Mouse (Mus musculus) stomach, embryonic 15.5 days (tissue): ENCODE data around the gene Gpam. TPM values are rescaled to one million over a fixed set of nuclear protein-coding genes. Genes with fewer than 3 reads are reported as not detected.
"Not testable (repeated sequence)": the region's sequence is repeated elsewhere in the genome, so short reads cannot be mapped to it uniquely, and the experiment has no call there.

Experiments
- ATAC-seq: fragments of 200-750 bp; cut with Nextera tagmentation; 2 replicates; pipeline ENCODE4 v1.8.0; 2017; ENCODE audit warnings: low read depth, moderate number of reproducible peaks, moderate TSS enrichment; ENCODE audit not compliant: insufficient read depth, low FRiP score
- H3K27ac ChIP-seq: fragments of 300-500 bp; sonication (generic); 2 replicates; pipeline ENCODE4 v1.5.1; 2015; ENCODE audit warnings: mild to moderate bottlenecking, inconsistent platforms
- H3K27me3 ChIP-seq: fragments of 300-500 bp; sonication (generic); replicated peaks from 2 replicates; pipeline ENCODE4 v1.6.1; 2015; ENCODE audit warnings: inconsistent platforms
- H3K36me3 ChIP-seq: fragments of 300-500 bp; sonication (generic); 2 replicates; pipeline ENCODE4 v1.6.1; 2015; ENCODE audit warnings: inconsistent platforms
- H3K4me1 ChIP-seq: fragments of 300-500 bp; sonication (generic); 2 replicates; pipeline ENCODE4 v1.6.1; 2015; ENCODE audit warnings: inconsistent platforms
- H3K4me2 ChIP-seq: fragments of 300-500 bp; sonication (generic); 2 replicates; pipeline ENCODE4 v1.6.1; 2015; ENCODE audit warnings: mild to moderate bottlenecking, inconsistent platforms
- H3K4me3 ChIP-seq: fragments of 300-500 bp; sonication (generic); replicated peaks from 2 replicates; pipeline ENCODE4 v1.5.1; 2015; ENCODE audit warnings: inconsistent platforms
- H3K9ac ChIP-seq: fragments of 300-500 bp; sonication (generic); 2 replicates; pipeline ENCODE4 v1.6.1; 2015; ENCODE audit warnings: inconsistent platforms
- H3K9me3 ChIP-seq: fragments of 300-500 bp; sonication (generic); 2 replicates; pipeline ENCODE4 v1.6.1; 2016; ENCODE audit warnings: inconsistent platforms
- WGBS: fragments of 180-500 bp; shearing (Covaris S2); methylation state at CpG from one replicate; pipeline ENCODE4 v1.1.7; 2015; 5-methylcytosine and 5-hydroxymethylcytosine counted together
- polyA plus RNA-seq: library from polyadenylated mRNA; unstranded; fragments of >200 nt; fragmentation: Nextera tagmentation; extraction: Ambion mirVana; gene quantifications from 2 replicates; pipeline ENCODE4 v1.2.1, GENCODE M21; 2015

Gpam gene
- polyA plus RNA-seq, result 18.0 and 19.0 TPM in 2 replicates

DNA sequence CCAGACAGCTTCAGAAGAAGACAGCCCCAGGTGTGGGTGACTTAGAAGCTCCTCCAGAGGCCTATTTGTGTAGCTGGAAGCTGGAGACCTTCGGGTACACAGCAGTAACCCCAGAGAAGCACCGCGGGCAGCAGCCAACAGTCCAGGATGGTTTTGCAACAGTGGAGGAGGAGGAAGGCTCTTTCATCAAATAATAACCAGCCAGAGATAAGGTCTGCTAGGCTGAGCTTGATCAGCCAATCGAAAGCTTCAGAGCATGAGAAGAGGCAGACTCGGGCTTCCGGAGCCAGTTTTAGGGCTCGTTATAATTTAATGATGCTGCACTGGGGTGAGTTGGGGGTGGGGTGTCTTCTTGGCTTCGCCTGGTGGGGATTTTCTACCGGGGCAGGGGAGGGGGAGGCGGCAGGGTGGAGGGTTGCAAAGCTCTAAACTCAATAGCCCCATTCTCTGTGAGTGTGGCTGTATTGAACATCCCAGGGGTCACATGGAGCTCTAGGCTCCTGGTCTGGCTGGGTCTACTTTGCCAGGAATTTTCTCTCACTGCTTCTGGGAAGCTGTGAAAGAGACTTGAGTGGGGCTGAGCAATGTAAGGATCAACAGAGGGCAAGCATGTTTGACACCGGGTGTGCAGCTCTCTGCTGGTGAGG is at the start of gene Gpam:
Gene Gpam, minus strand, starts transcription at position 167 of the 647 bp plus-strand sequence.
- H3K4me1 ChIP-seq, result no peaks in the 10 kb centered on the region
- H3K9ac ChIP-seq, result no peak within 1 kb of the TSS
- no peak within 1 kb of the TSS for H3K27ac ChIP-seq
- H3K4me3 ChIP-seq, result no peak within 1 kb of the TSS
- no peak within 1 kb of the TSS for H3K4me2 ChIP-seq
- 73% methylated on average over 11 of the region's 11 CpGs for WGBS
- no peaks in the 10 kb centered on the region for H3K9me3 ChIP-seq
- H3K36me3 ChIP-seq, result no peaks in the 10 kb centered on the region
- ATAC-seq, result no peak; the same call in 1 of the 2 replicates
- H3K27me3 ChIP-seq, result no peaks in the 10 kb centered on the region

DNA sequence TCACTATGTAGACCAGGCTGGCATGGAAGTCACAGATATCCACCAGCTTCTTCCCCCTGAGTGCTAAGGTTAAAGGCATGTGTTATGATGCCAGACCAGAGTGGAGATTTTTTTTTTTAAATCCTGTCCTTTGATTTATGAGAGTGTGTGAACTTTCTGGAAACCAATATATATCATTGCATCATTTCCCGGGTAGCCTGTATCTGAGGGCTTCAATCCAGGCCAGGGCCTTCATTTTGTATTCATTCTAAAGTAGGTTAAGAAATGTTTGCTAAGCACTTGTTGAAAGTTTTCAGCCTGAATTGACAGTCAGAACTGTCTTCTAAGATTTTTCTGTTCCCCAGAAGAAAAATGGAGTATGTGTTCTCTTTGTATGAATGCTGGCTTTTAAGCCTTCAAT is 44.5 kb upstream of the Gpam start:
- Histone ChIP-seq H3K9me3 (no peaks in the 10 kb centered on the region), H3K4me1 (no peaks in the 10 kb centered on the region), H3K4me2 (no peak overlapping the region), H3K27me3 (no peaks in the 10 kb centered on the region), H3K36me3 (no peaks in the 10 kb centered on the region), H3K4me3 (no peak overlapping the region), H3K27ac (no peak overlapping the region), H3K9ac (no peak overlapping the region)
- ATAC-seq, result no peak
- WGBS, result 48% methylated on average over 1 of the region's 1 CpGs

DNA sequence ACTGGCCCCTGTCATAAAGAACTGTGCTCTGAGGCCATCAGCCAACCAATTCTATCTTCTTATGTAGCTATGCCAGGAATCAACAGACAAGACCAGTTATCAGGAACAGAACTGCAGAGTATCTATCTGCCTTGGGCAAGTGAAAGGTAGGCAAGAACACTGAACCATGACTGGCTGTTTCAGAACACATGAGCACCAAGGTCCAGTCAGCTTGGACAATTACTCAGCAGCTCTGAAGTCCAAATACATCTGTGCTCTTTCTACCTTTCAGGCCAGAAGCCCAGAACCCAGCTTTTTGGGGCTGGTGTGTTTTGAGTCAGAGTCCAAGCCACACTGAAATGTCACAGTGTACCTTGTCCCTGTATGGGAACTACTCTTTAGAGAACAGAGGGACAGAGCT is 43.4 kb upstream of the Gpam start:
- H3K36me3 ChIP-seq, result no peaks in the 10 kb centered on the region
- no peak overlapping the region for H3K4me2 ChIP-seq
- no peaks in the 10 kb centered on the region for H3K27me3 ChIP-seq
- H3K4me3 ChIP-seq, result no peak overlapping the region
- H3K9ac ChIP-seq, result no peak overlapping the region
- H3K27ac ChIP-seq, result no peak overlapping the region
- no peaks in the 10 kb centered on the region for H3K9me3 ChIP-seq
- H3K4me1 ChIP-seq, result no peaks in the 10 kb centered on the region
- no peak for ATAC-seq

GRCm38 (mm10) chr19:55169236-55169729 is 42.2 kb upstream of the Gpam start:
- H3K9me3 ChIP-seq, H3K4me3 ChIP-seq, H3K36me3 ChIP-seq, ATAC-seq, H3K9ac ChIP-seq, H3K4me1 ChIP-seq, H3K27me3 ChIP-seq, H3K4me2 ChIP-seq, H3K27ac ChIP-seq: not testable (repeated sequence)
- 88% methylated on average over 8 of the region's 8 CpGs for WGBS

DNA sequence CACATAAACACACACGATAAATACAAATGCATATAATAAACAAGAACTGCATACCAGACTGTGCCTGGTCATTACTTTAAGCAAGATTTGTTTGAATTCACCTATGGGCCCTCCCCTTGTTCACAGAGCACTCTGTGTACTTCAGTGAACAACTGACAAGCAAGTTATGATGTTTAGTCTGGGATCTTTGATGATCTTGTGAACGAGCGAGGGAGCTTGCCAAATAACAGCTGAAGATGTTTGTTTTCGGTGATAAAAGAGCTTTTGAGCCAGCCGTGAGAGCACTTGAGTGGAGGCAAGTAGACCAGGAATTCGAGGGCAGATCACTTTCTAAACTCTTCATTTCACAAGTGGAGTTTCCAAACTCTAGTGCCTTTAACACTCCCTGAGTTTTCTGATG is 41.3 kb upstream of the Gpam start:
- no peak for ATAC-seq
- H3K9me3 ChIP-seq, result no peaks in the 10 kb centered on the region
- 36% methylated on average over 6 of the region's 6 CpGs for WGBS
- no peaks in the 10 kb centered on the region for H3K36me3 ChIP-seq
- no peak overlapping the region for H3K9ac ChIP-seq
- no peaks in the 10 kb centered on the region for H3K4me1 ChIP-seq
- no peaks in the 10 kb centered on the region for H3K27me3 ChIP-seq
- H3K4me3 ChIP-seq, result no peak overlapping the region
- no peak overlapping the region for H3K4me2 ChIP-seq
- no peak overlapping the region for H3K27ac ChIP-seq

GRCm38 (mm10) chr19:55167741-55168140 is 40.7 kb upstream of the Gpam start:
- ATAC-seq, result no peak
- Histone ChIP-seq H3K27me3 (no peaks in the 10 kb centered on the region), H3K4me2 (no peak overlapping the region)

GRCm38 (mm10) chr19:55166741-55167140 is 39.7 kb upstream of the Gpam start:
- Histone ChIP-seq H3K9me3 (no peaks in the 10 kb centered on the region), H3K27me3 (no peaks in the 10 kb centered on the region), H3K4me2 (no peak overlapping the region), H3K4me3 (no peak overlapping the region), H3K4me1 (no peaks in the 10 kb centered on the region), H3K9ac (no peak overlapping the region), H3K36me3 (no peaks in the 10 kb centered on the region), H3K27ac (no peak overlapping the region)
- 81% methylated on average over 2 of the region's 2 CpGs for WGBS
- ATAC-seq, result no peak

More at GRCm38 (mm10) chr19:55167741-55168140, 40.7 kb upstream of the Gpam start:
- H3K4me1 ChIP-seq, result no peaks in the 10 kb centered on the region
- no peaks in the 10 kb centered on the region for H3K9me3 ChIP-seq
- H3K36me3 ChIP-seq, result no peaks in the 10 kb centered on the region
- H3K27ac ChIP-seq, result no peak overlapping the region
- WGBS, result 47% methylated on average over 2 of the region's 2 CpGs
- no peak overlapping the region for H3K9ac ChIP-seq
- H3K4me3 ChIP-seq, result no peak overlapping the region

- WGBS, result 82% methylated on average over 4 of the region's 4 CpGs
- Histone ChIP-seq H3K36me3 (no peaks in the 10 kb centered on the region), H3K4me2 (no peak overlapping the region), H3K9me3 (no peaks in the 10 kb centered on the region), H3K4me3 (no peak overlapping the region), H3K9ac (no peak overlapping the region), H3K27ac (no peak overlapping the region), H3K27me3 (no peaks in the 10 kb centered on the region), H3K4me1 (no peaks in the 10 kb centered on the region)
- ATAC-seq, result no peak
Observed at GRCm38 (mm10) chr19:55165954-55166353, 38.9 kb upstream of the Gpam start.

DNA sequence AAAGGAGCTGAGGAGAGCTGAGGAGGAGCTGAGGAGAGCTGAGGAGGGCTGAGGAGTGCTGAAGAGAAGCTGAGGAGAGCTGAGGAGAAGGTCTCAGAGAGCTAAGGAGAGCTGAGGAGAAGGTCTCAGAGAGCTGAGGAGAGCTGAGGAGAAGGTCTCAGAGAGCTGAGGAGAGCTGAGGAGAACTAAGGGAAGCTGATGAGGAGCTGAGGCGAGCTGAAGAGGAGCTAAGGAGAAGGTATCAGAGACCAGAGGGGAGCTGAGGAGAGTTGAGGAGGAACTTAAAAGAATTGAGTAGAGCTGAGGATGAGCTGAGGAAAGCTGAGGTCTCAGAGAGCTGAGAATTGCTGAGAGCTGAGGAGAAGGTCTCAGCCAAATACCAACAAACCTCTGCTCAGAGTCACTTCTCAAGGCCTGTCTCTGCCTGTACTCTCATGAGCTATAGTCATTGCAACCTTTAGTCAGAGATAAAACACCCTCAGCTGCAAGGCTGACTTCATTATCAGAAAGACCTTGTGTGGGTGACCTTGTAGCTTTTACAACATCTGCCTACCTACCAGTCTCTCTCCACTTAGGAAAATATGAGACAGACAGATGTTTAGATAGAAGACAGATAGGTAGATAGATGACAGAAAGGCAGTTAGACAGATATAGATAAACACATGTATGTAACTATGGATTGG is 38.3 kb upstream of the Gpam start:
- Histone ChIP-seq H3K4me2 (no peak overlapping the region), H3K9me3 (no peaks in the 10 kb centered on the region), H3K27me3 (no peaks in the 10 kb centered on the region), H3K36me3 (no peaks in the 10 kb centered on the region), H3K4me1 (no peaks in the 10 kb centered on the region), H3K27ac (no peak overlapping the region), H3K4me3 (no peak overlapping the region), H3K9ac (no peak overlapping the region)
- ATAC-seq, result no peak
- WGBS, result 86% methylated on average over 1 of the region's 1 CpGs

- no peaks in the 10 kb centered on the region for H3K4me1 ChIP-seq
- no peak overlapping the region for H3K4me2 ChIP-seq
- H3K9me3 ChIP-seq, result no peaks in the 10 kb centered on the region
- ATAC-seq, result no peak
- H3K4me3 ChIP-seq, result no peak overlapping the region
- no peaks in the 10 kb centered on the region for H3K27me3 ChIP-seq
- WGBS, result 78% methylated on average over 1 of the region's 1 CpGs
- no peak overlapping the region for H3K27ac ChIP-seq
- H3K9ac ChIP-seq, result no peak overlapping the region
- no peaks in the 10 kb centered on the region for H3K36me3 ChIP-seq
Observed at GRCm38 (mm10) chr19:55164162-55164561, 37.1 kb upstream of the Gpam start.

- ATAC-seq, result no peak
- 63% methylated on average over 4 of the region's 4 CpGs for WGBS
Observed at GRCm38 (mm10) chr19:55162271-55162670, 35.2 kb upstream of the Gpam start.

GRCm38 (mm10) chr19:55159826-55160225 is 32.8 kb upstream of the Gpam start:
- H3K9ac ChIP-seq, result no peak overlapping the region
- no peak overlapping the region for H3K4me3 ChIP-seq
- H3K4me1 ChIP-seq, result no peaks in the 10 kb centered on the region
- H3K36me3 ChIP-seq, result no peaks in the 10 kb centered on the region
- no peak overlapping the region for H3K4me2 ChIP-seq
- H3K27ac ChIP-seq, result no peak overlapping the region
- no peaks in the 10 kb centered on the region for H3K27me3 ChIP-seq
- ATAC-seq, result no peak
- 32% methylated on average over 6 of the region's 6 CpGs for WGBS
- H3K9me3 ChIP-seq, result no peaks in the 10 kb centered on the region

More at GRCm38 (mm10) chr19:55162271-55162670, 35.2 kb upstream of the Gpam start:
- no peaks in the 10 kb centered on the region for H3K27me3 ChIP-seq
- no peak overlapping the region for H3K4me3 ChIP-seq
- no peaks in the 10 kb centered on the region for H3K4me1 ChIP-seq
- no peaks in the 10 kb centered on the region for H3K36me3 ChIP-seq
- no peaks in the 10 kb centered on the region for H3K9me3 ChIP-seq
- no peak overlapping the region for H3K27ac ChIP-seq
- H3K4me2 ChIP-seq, result no peak overlapping the region
- H3K9ac ChIP-seq, result no peak overlapping the region
